Mouse (Mus musculus) heart, postnatal 0 days (tissue): Measurements from ENCODE around the gene Cnep1r1.

ENCODE experiments used
- CTCF ChIP-seq: IDR thresholded peaks from 2 replicates; pipeline ENCODE4 v1.5.1; 2016; ENCODE audit warnings: antibody characterized with exemption, control low read depth, low read depth
- EP300 ChIP-seq: IDR thresholded peaks from 2 replicates; pipeline ENCODE4 v1.6.1; 2016; ENCODE audit warnings: antibody characterized with exemption, low read depth

DNA sequence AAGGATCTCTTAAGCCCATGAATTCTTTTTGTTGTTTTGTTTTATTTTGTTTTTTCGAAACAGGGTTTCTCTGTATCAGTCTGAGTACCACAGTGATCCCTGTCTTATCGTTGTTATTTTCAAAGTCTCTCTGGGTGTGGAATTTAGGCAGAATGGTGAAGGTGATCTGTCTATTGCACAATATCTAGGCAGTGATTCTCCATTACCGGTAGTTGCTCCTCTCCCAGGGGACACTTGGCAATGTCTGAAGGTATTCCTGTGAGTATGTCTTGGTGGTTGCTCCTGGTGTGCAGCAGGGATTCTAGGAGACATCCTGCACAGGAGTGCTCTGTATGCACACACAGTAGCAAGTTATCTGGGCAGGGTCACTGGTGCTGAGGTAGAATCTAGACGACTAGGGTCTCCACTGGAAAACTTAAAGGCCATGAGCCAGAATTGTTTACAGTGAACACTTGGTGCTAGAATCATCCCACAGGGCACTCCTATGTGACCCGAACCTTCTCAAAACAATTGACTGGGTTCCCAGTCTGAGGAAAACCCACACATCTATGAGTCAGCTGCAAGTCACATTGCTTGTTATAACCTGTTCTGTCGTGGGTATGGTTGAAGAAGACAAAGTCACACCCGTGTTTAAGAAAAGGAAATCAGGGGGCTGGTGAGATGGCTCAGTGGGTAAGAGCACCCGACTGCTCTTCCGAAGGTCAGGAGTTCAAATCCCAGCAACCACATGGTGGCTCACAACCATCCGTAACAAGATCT lies 41.8 kb downstream of the Cnep1r1 start:
- TF ChIP-seq CTCF, result no peak
- TF ChIP-seq EP300, result no peak
